Mouse (Mus musculus): ENCODE data around the gene Abr.

DNA sequence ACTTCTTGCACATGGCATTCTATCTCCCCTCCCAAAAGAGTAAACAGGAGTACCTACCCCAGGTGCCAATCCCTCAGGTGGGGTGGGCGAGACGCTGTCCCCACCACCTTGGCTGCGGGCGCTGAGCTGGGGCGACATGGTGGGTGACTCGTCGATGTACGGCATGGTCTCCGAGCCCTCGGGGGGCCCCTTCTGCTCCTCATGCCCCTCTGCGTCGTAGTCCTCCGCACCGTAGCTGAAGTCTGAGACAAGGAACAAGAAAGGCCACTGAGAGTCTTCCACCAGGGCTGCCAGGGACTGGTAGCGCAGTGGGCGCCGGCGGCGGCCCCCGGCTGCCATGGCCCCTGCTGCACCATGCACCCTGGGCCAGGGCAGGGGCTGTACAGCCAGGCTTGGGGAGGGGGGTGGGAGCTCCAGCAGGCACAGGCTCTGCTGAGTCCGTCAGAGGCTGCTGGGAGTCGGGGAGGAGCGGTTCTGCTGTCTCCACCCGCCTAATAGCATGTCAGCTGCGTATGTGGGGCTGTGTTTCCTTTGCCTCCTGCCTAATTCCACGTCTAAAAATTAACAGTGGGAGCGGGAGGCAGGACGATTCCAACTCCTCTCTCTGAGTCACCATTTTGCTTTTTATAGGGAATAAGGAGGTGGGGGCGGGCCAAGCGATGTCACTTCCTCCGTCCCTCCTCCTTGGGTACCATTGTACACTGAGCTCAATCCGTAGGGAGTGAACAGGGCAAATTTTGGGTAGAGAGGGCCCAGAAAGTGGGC lies 113.1 kb downstream of the Abr start:
- TF ChIP-seq GATA1 (IDR thresholded peaks at IDR 0.05; ENCODE audit: borderline replicate concordance, low read length) (no peak), FLI1 (IDR thresholded peaks at IDR 0.05; ENCODE audit: low read length) (no peak)

All from megakaryocyte, embryonic 14.5 days (primary cell).